7 mouse cellular contexts compared by ENCODE assay signal in genomic region chr2:105854740-105855139, GRCm38 (mm10). TPM values are rescaled to one million over a fixed set of nuclear protein-coding genes. Genes with fewer than 3 reads are reported as not detected.
DNase-seq lines count a peak whose midpoint lies in the region; ATAC-seq and TF ChIP-seq lines count a peak whose summit lies in the region.

No protein-coding gene starts in this region.

- DNase-seq in lung, postnatal 10 days, result peak; percentile 7
- DNase-seq in lung, postnatal 0 days (ENCODE audit: low spot score), result no peak
- peak; percentile 39 for DNase-seq in cerebellum, adult 9-11 months
- peak; percentile 4 to 8 for DNase-seq in heart, postnatal 36 days
- DNase-seq in right cerebral cortex, adult 2 months (ENCODE audit: low spot score in 2 of 2), result peak; percentile 10 to 40
- no peak for DNase-seq in thymus, postnatal 10 days (ENCODE audit: low spot score in 2 of 2)

- H3K27me3 ChIP-seq in lung, postnatal 0 days (replicated peaks; ENCODE audit: insufficient read depth, low read length), result no peaks in the 10 kb centered on the region
- H3K27me3 ChIP-seq in forebrain, embryonic 13.5 days, result no peaks in the 10 kb centered on the region

- H3K36me3 ChIP-seq in lung, postnatal 0 days (ENCODE audit: insufficient read depth, low read length), result no peaks in the 10 kb centered on the region
- H3K36me3 ChIP-seq in forebrain, embryonic 13.5 days (ENCODE audit: poor library complexity, severe bottlenecking), result no peaks in the 10 kb centered on the region

- no peaks in the 10 kb centered on the region for H3K9me3 ChIP-seq in lung, postnatal 0 days (ENCODE audit: low read length)
- no peaks in the 10 kb centered on the region for H3K9me3 ChIP-seq in forebrain, embryonic 13.5 days (replicated peaks)

- no peak overlapping the region for H3K9ac ChIP-seq in lung, postnatal 0 days (replicated peaks; ENCODE audit: low read depth)
- no peak overlapping the region for H3K9ac ChIP-seq in forebrain, embryonic 13.5 days

- no peak overlapping the region for H3K4me2 ChIP-seq in lung, postnatal 0 days (replicated peaks; ENCODE audit: low read depth, low read length)
- no peak overlapping the region for H3K4me2 ChIP-seq in forebrain, embryonic 13.5 days

- no peak for TF ChIP-seq EP300 in lung, postnatal 0 days (IDR thresholded peaks at IDR 0.05)

- H3K4me3 ChIP-seq in lung, postnatal 0 days (ENCODE audit: low read depth, low read length), result no peak overlapping the region
- H3K4me3 ChIP-seq in forebrain, embryonic 13.5 days, result no peak overlapping the region

- WGBS in lung, postnatal 0 days, result 57% methylated on average over 2 of the region's 2 CpGs
- 57% methylated on average over 2 of the region's 2 CpGs for WGBS in forebrain, embryonic 13.5 days

- no peak overlapping the region for H3K27ac ChIP-seq in lung, postnatal 0 days (ENCODE audit: low read length)
- no peak overlapping the region for H3K27ac ChIP-seq in forebrain, embryonic 13.5 days

- TF ChIP-seq CTCF in lung, postnatal 0 days (IDR thresholded peaks at IDR 0.05), result no peak

- ATAC-seq in lung, postnatal 0 days, result no peak
- ATAC-seq in forebrain, embryonic 13.5 days, result no peak

- intact Hi-C loops in heart, postnatal 36 days (cut with DNase I), result no loop called here

- H3K4me1 ChIP-seq in lung, postnatal 0 days (ENCODE audit: insufficient read depth, low read depth, low read length), result no peaks in the 10 kb centered on the region
- no peaks in the 10 kb centered on the region for H3K4me1 ChIP-seq in forebrain, embryonic 13.5 days

RNA-seq across cellular contexts. Expression of gene Elp4, which starts 49.6 kb away (rescaled TPM):
- polyA plus RNA-seq in lung, postnatal 0 days (2015; fragmentation: Nextera tagmentation; extraction: Ambion mirVana), result 11.3 and 13.9 TPM in 2 replicates
- 10 to 100 TPM; 10.4 to 13.8 TPM for total RNA-seq in heart, postnatal 36 days (2021)
- 52.3 and 59.8 TPM in 2 replicates for polyA plus RNA-seq in forebrain, embryonic 13.5 days (2015; fragmentation: Nextera tagmentation; extraction: Ambion mirVana)

RNA-seq across cellular contexts. Expression of gene Immp1l, which starts 49.7 kb away (rescaled TPM):
- 98.8 TPM in 2 replicates for polyA plus RNA-seq in lung, postnatal 0 days (2015; fragmentation: Nextera tagmentation; extraction: Ambion mirVana)
- total RNA-seq in heart, postnatal 36 days (2021), result 100 to 1,000 TPM in 1 of 2 experiments, 10 to 100 TPM in 1; 98.7 to 101 TPM
- polyA plus RNA-seq in forebrain, embryonic 13.5 days (2015; fragmentation: Nextera tagmentation; extraction: Ambion mirVana), result 129 and 133 TPM in 2 replicates

Comparison
In these comparisons a context has a peak if more than half of its experiments do, and no peak if none do; other contexts are left out.
1. DNase-seq: peak in lung, postnatal 10 days (single experiment), cerebellum, adult 9-11 months (single experiment), heart, postnatal 36 days (2 of 2) and right cerebral cortex, adult 2 months (2 of 2); none in lung, postnatal 0 days (single experiment) and thymus, postnatal 10 days (0 of 2).